Mouse (Mus musculus): ENCODE results near the gene Katnal1. TPM values are rescaled to one million over a fixed set of nuclear protein-coding genes. Genes with fewer than 3 reads are reported as not detected.

Katnal1 gene
- 13.8 and 14.2 TPM in 2 replicates for polyA plus RNA-seq (2014; fragmentation: Nextera tagmentation; extraction: Ambion mirVana)

DNA sequence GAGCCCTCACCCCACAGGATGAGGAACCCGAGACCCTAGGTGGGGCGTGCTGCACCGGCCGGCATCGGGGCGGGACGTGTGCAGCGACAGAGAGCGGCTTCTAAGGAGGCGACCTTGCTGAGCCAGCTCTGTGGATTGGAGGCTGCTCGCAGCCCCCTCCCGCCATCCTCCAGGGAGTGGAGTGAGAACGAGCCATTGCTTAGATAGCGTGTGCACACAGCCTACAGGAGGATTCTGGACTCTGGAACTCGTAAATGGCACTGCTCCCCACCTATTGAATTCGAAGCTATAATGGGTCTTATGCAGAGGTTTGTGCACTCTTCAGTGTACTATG, at the start of gene Katnal1:
Gene Katnal1 (minus strand): TSS at position 205 of the 334 bp plus-strand sequence.
- no peaks in the 10 kb centered on the region for H3K27me3 ChIP-seq (ENCODE audit: insufficient read depth, low read length)
- peak within 1 kb of the TSS; percentile 75 for H3K4me2 ChIP-seq
- peak within 1 kb of the TSS; percentile 73 for H3K4me3 ChIP-seq (ENCODE audit: low read depth, low read length)
- no peak for TF ChIP-seq CTCF (IDR thresholded peaks at IDR 0.05; ENCODE audit: low read depth)
- ATAC-seq (ENCODE audit: insufficient read depth) (no peak), DNase-seq (no peak)
- H3K9me3 ChIP-seq (ENCODE audit: low read depth, low read length) = no peaks in the 10 kb centered on the region
- WGBS = 1% methylated on average over 16 of the region's 16 CpGs
- peak within 1 kb of the TSS; percentile 91 for H3K27ac ChIP-seq (ENCODE audit: low read depth)
- no peaks in the 10 kb centered on the region for H3K36me3 ChIP-seq (ENCODE audit: insufficient read depth)
- peak within 1 kb of the TSS; percentile 83 for H3K9ac ChIP-seq
- H3K4me1 ChIP-seq (ENCODE audit: insufficient read depth) = no peaks in the 10 kb centered on the region

DNA sequence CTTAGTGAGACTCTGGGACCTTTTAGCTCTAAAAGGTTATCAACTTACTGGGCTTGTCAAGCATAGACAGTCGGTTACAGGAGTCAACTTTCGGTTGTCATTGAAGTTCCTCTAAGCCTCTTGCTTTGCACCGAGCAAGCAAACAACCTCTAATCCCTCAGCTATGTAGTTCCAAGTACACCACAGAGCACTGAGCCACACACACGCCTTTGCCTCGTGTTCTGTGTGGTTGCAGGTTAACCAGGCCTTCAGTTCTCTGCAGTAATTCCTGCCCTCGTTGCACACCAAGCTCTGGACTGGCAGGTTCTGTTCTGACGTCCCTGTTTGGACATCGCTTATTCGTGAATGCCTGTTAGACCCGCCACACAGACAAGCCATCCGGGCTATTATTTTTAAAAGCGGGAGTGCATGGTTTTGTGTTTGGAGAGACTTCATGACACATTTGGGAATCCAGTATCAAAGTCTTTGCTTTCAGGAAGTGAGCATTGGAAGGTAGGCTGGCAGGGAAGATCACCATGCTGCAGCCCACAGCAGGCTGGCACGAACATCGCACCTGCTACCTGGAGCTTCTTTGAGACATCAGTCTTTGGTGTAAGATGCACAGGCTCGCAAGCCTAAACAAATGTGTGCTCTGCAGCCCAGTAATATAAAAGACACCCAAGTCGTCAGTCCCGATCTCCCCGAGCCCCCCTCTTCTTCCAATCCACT, 49.5 kb upstream of the Katnal1 start:
- 52% methylated on average over 18 of the region's 18 CpGs for WGBS
- Histone ChIP-seq H3K4me2 (no peak overlapping the region), H3K36me3 (ENCODE audit: insufficient read depth) (no peaks in the 10 kb centered on the region), H3K27ac (ENCODE audit: low read depth) (peak overlapping the region; percentile 66), H3K27me3 (ENCODE audit: insufficient read depth, low read length) (no peaks in the 10 kb centered on the region), H3K9me3 (ENCODE audit: low read depth, low read length) (peaks cover 4% of the 10 kb centered on the region; the same call in 1 of the 2 replicates), H3K9ac (no peak overlapping the region; the same call in 1 of the 2 replicates), H3K4me3 (ENCODE audit: low read depth, low read length) (no peak overlapping the region), H3K4me1 (ENCODE audit: insufficient read depth) (no peaks in the 10 kb centered on the region)
- ATAC-seq (ENCODE audit: insufficient read depth) (no peak), DNase-seq (no peak)
- TF ChIP-seq CTCF (IDR thresholded peaks at IDR 0.05; ENCODE audit: low read depth) = no peak

DNA sequence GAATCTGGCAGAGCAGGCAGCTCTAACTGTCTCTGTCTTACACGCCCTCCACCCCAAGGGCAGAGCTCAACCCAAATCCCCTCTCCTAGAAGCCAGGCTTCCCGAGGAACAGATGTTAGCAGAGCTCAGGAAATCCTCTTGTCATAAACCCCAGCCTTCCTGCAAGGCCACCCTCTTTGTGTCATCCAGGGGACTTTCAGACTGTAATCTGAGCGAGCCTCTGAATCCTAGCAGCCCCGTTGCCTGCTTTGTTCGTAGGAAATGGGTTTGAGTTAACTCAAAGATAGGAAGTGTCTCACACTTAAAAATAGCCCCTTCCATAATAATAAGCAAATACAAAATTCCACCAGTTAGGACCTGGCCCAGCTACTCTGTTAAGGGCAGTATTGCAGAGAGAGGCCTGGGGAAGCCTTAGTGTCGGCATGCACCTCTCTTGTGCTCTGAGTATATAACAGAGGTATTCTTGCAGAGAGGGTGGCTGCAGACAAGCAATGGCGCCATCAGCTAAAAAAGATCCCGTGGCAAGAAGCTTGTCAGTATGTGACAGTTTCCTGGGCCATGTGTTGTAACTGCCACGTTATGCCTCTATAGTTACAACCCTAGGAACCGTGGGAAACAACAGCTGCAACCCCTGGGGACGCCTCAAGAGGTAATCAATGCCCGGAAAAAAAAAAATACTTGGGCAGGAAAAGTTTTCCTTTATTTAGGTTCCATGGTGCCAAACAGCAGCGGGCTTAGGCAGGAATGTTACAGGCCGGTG, 48.8 kb upstream of the Katnal1 start:
- H3K4me1 ChIP-seq (ENCODE audit: insufficient read depth) = 0 out of 2 replicates have a peak, but pooled peaks cover 3% of the 10 kb centered on the region
- no peak for TF ChIP-seq CTCF (IDR thresholded peaks at IDR 0.05; ENCODE audit: low read depth)
- 19% methylated on average over 14 of the region's 14 CpGs for WGBS
- no peak overlapping the region for H3K4me2 ChIP-seq
- peak overlapping the region; percentile 66 for H3K27ac ChIP-seq (ENCODE audit: low read depth)
- H3K4me3 ChIP-seq (ENCODE audit: low read depth, low read length) = no peak overlapping the region
- peak; percentile 52; the same call in 1 of the 2 replicates for ATAC-seq (ENCODE audit: insufficient read depth)
- no peaks in the 10 kb centered on the region for H3K36me3 ChIP-seq (ENCODE audit: insufficient read depth)
- DNase-seq = peak; percentile 73
- H3K9ac ChIP-seq = no peak overlapping the region
- no peaks in the 10 kb centered on the region for H3K27me3 ChIP-seq (ENCODE audit: insufficient read depth, low read length)
- no peaks in the 10 kb centered on the region for H3K9me3 ChIP-seq (ENCODE audit: low read depth, low read length)

DNA sequence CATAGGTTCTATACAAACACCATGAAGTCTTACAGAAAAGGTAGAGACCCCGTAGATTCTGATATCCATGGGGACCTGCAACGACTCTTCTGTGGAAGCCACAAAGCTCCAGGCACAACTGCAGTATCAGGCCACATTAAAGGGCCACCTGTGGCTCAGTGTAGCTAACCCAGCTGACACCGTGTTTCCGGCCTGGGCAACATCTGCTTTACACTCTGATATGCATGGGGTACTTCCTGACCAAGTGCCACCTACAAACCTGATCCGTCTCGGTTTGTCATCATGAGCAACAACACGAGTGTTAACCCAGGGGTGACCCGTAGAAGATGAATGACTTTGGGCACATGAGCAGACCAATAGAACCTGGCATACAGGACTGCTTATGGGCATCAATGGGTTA, 47.8 kb upstream of the Katnal1 start:
- no peak overlapping the region for H3K9ac ChIP-seq
- 78% methylated on average over 8 of the region's 8 CpGs for WGBS
- H3K4me1 ChIP-seq (ENCODE audit: insufficient read depth) = peaks cover 6% of the 10 kb centered on the region; the same call in 1 of the 2 replicates
- no peak for ATAC-seq (ENCODE audit: insufficient read depth)
- H3K36me3 ChIP-seq (ENCODE audit: insufficient read depth) = no peaks in the 10 kb centered on the region
- H3K9me3 ChIP-seq (ENCODE audit: low read depth, low read length) = no peaks in the 10 kb centered on the region
- DNase-seq = no peak
- no peak for TF ChIP-seq CTCF (IDR thresholded peaks at IDR 0.05; ENCODE audit: low read depth)
- H3K4me2 ChIP-seq = no peak overlapping the region
- H3K27me3 ChIP-seq (ENCODE audit: insufficient read depth, low read length) = no peaks in the 10 kb centered on the region
- H3K27ac ChIP-seq (ENCODE audit: low read depth) = no peak overlapping the region
- H3K4me3 ChIP-seq (ENCODE audit: low read depth, low read length) = no peak overlapping the region

DNA sequence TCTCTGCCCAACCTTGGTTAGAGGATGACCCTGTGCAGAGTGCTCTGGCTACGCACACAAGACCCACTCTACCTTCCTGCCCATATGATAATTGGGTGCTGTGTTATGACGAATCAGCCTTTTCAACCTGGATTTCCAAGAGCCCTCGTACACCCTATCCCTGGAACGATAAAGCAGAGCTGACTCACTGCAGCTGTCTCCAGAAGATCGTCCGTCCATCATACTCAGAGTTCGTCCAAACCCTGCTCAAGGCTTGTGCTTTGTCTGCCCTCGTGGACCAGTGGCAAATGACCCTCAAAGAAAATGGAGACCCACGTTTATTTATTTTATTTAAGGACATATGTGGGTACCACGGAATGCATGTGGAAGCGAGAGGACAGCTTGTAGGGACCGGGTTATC, 45.9 kb upstream of the Katnal1 start:
- no peak for TF ChIP-seq CTCF (IDR thresholded peaks at IDR 0.05; ENCODE audit: low read depth)
- Histone ChIP-seq H3K4me1 (ENCODE audit: insufficient read depth) (peaks cover 6% of the 10 kb centered on the region; the same call in 1 of the 2 replicates), H3K27ac (ENCODE audit: low read depth) (no peak overlapping the region), H3K9me3 (ENCODE audit: low read depth, low read length) (no peaks in the 10 kb centered on the region), H3K36me3 (ENCODE audit: insufficient read depth) (no peaks in the 10 kb centered on the region), H3K4me3 (ENCODE audit: low read depth, low read length) (no peak overlapping the region), H3K27me3 (ENCODE audit: insufficient read depth, low read length) (no peaks in the 10 kb centered on the region), H3K4me2 (no peak overlapping the region), H3K9ac (no peak overlapping the region)
- WGBS = 76% methylated on average over 12 of the region's 12 CpGs
- ATAC-seq (ENCODE audit: insufficient read depth) (no peak), DNase-seq (no peak)

DNA sequence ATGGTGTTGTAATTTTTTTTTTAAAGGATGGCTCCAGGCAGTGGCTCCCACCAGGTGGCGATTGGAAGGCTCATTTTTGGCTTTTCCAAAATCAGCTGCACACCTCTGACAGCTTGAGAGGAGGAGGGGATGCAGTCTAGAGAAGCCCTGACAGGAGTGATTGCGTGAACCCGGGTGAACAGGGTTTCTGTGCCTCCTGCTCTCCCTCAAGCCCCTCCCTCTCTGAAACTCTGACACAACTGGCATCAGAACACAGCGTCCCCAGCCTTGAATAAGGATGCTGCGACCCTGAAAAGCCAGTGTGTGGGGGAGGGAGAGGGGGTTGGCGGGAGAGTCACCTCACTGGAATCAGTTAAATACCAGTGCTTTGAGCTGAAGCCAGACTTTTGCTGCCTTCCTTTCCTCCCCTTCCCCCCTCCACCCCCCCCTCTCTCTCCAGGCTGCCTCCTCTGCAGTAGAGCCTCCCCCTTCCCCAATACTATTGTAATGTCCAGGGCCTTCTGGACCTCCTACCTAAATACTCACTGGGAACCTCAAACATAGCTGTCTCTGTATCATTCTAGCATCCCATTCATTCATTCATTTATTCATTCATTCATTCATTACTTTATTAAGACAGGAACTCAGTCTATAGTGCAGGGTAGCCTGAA, 44.0 kb upstream of the Katnal1 start:
- WGBS = 6% methylated on average over 6 of the region's 6 CpGs
- no peak overlapping the region for H3K4me2 ChIP-seq
- H3K9ac ChIP-seq = no peak overlapping the region
- ATAC-seq (ENCODE audit: insufficient read depth) = no peak
- H3K4me3 ChIP-seq (ENCODE audit: low read depth, low read length) = no peak overlapping the region
- H3K27me3 ChIP-seq (ENCODE audit: insufficient read depth, low read length) = no peaks in the 10 kb centered on the region
- no peaks in the 10 kb centered on the region for H3K9me3 ChIP-seq (ENCODE audit: low read depth, low read length)
- peak; percentile 6 for DNase-seq
- H3K4me1 ChIP-seq (ENCODE audit: insufficient read depth) = peaks cover 16% of the 10 kb centered on the region
- no peak for TF ChIP-seq CTCF (IDR thresholded peaks at IDR 0.05; ENCODE audit: low read depth)
- no peaks in the 10 kb centered on the region for H3K36me3 ChIP-seq (ENCODE audit: insufficient read depth)
- no peak overlapping the region for H3K27ac ChIP-seq (ENCODE audit: low read depth)

DNA sequence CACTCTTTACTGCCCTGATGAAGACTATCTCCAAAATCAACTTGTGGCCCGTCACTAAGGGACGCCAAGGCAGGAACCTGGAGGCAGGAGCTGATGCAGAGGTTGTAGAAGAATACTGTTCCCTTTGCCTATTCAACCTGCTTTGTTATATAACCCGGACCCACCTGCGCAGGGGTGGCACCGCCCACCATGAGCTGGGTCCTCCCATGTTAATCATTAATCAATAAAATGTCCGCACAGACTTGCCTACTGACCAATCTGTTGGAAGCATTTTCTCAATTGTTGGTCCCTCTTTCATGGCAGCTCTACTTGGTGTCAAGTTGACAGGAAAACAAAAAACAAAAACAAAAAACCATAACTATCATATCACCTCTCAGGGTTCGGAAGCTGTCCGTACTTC, 43.0 kb upstream of the Katnal1 start:
- Histone ChIP-seq H3K4me1 (ENCODE audit: insufficient read depth) (peaks cover 21% of the 10 kb centered on the region), H3K27me3 (ENCODE audit: insufficient read depth, low read length) (no peaks in the 10 kb centered on the region), H3K4me3 (ENCODE audit: low read depth, low read length) (no peak overlapping the region), H3K9ac (no peak overlapping the region), H3K9me3 (ENCODE audit: low read depth, low read length) (no peaks in the 10 kb centered on the region), H3K27ac (ENCODE audit: low read depth) (no peak overlapping the region), H3K4me2 (no peak overlapping the region), H3K36me3 (ENCODE audit: insufficient read depth) (no peaks in the 10 kb centered on the region)
- DNase-seq (no peak), ATAC-seq (ENCODE audit: insufficient read depth) (no peak)
- TF ChIP-seq CTCF (IDR thresholded peaks at IDR 0.05; ENCODE audit: low read depth) = no peak
- WGBS = 82% methylated on average over 8 of the region's 8 CpGs
